Mouse (Mus musculus): ENCODE data around the gene Crkl.

Crkl gene

DNA sequence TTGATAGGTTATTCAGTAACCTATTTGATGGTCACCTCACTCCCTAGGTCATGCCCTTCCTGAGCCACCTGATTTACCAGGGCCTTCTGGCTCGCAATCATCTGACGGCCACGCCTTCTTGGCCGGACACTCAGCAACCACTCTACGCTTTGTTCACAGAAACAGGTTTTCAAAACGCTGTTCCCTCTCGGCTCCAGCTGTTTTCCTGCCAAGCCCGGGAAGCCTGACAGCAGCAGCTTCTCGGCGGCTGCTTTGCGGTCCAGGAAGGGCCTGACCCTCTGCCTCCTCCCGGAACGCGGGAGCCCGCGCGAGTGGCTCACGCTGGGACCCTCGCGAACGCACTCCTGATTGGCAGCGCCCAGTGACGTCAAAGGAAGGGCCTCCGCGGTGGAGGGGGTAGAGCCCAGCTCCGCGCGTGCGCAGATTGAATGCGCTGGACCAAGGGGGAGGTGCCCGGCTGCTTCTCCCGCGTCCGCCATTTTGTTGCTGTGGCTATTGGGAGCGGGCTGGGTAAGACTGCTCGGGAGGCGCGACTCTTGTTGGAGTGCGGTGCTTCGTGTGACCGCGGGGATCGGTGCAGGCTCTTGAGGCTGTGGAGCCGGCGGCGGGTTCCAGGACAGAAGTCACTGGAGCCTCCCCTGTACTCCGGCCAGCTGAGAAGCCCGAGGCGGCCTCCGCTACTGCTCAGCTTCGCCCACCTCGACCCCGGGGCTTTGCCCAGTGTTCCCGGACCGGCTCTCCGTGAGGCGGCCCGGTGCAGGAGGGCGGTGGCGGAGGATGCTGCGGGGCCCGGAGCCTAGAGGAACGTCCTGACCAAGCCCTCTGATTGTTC, at the start of gene Crkl:
Gene Crkl, plus strand, starts transcription at position 447 of the 832 bp plus-strand sequence.
- peak; percentile 98 for DNase-seq

DNA sequence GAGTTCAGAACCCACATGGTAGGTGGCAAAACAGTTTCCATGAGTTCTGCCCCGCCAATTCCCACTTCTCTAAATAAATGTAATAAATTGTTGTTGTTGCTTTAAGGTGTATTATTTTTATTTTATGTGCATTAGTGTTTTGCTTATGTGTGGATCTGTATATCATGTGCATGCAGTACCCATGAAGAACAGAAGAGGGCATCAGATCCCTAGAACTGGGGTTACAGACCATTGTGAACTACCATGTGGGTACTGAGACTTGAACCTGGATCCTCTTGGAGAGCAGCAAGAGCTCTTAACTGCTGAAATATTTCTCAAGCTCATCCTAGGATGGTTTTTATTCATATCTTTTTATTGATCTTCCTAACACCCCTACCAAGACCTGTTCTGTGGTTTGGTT, 48.9 kb upstream of the Crkl start:
- peak; percentile 58 for DNase-seq

DNA sequence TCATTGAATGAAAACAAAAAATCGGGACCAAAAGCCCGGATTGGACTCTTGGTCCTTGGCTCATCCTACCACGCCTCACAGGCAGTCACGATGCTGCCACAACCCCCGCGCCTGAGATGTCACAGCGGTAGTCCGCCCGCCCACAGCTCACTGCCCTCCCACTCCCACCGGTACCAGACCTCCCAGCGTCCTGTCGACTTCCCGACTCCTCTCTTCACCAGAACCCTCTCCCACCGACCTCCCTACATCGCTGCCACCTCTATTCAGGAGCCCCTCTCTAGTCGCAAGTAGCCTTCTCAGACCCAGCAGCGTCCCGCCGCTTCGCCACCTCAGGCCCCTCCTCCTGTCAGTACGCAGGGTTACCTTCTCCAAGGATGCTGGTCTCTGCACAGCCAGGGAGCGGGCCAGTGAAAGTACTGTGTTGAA, 46.5 kb upstream of the Crkl start:
- peak; percentile 74 for DNase-seq

DNA sequence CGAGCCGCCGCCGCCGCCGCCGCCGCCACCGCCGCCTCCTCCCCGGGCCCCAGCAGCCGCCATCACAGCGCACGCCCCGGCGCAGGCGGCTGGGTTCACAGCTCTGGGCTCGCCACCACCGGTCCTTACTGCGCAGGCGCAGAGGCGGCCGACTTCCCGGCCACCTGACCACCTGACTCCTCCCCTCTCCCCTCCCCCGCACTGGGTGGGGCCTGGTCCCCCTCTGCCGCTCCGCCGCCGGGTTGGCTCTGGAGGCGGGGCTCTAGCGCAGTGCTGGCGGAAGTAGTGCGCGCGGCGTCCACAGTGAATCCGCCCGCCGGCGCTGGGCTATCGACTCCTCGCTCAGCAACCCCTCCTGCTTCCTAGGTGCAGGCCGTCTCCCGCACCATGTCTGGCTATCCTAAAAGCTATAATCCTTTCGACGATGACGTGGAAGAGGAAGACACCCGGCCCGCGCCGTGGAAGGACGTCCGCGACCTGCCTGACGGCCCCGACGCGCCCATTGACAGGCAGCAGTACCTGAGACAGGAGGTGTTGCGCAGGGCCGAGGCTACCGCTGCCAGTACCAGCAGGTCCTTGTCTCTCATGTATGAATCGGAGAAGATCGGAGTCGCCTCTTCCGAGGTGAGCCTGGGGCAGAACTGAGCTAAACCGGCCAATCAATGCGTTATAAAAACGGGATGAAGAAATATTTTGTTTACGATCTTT, 45.9 kb upstream of the Crkl start, which contains the start of the genes Snap29 and Pi4ka:
Gene Snap29, plus strand, starts transcription at position 251 of the 708 bp plus-strand sequence.
Gene Pi4ka, minus strand, starts transcription at position 579 of the 708 bp plus-strand sequence.
- DNase-seq = peak; percentile 100

DNA sequence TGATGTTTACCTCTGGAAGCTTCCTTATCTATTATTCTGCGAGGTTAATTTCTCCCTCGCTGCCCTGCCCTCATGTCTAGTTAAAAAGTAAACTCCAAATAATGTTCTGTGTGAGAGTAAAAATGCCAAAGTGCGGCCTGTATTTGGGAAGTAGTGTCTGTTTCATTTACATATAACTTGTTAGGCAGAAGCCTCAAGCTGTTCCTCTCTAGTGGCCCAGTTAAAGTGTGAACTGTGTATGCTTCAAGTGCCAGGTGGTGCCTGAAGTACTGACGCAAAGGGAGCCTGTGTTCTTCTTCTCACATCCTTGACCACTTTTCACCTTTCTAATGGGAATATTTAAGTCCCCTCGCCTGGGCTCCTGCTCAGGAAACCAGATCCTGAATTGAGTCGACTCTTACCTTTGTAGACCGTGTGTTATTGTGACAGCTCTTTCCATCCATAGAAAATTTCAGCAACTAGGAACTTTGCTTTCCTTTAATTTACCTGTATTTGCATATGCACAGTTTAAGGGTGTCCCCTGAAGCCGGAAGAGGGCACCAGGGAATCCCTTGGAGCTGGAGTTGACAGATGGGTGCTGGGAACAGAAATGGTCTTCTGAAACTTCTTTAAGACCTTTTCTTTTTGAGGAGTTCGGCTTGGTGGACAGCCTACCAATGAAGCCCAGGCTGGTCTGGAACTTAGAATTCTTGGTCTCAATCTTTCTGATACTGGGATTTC, 45.1 kb upstream of the Crkl start:
- DNase-seq = peak; percentile 43

DNA sequence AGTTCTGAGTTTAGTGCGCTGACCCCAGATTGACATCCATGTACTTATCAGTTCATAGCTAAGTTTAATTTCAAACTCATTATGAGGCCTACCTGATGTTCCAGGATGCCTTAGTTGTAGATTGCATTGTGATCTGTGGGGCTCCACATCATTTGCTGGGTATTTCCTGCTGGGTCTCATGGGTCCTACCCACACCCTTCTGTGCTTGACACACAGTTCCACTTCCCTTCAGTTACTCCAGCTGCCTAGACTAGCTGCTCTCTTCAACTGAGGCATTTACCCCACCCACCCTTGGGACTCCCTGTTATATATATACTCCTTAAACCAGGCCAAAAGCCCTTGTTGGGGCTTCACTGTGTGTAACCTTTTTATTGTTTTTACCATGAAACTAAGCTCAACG, 42.7 kb upstream of the Crkl start:
- no peak for DNase-seq

DNA sequence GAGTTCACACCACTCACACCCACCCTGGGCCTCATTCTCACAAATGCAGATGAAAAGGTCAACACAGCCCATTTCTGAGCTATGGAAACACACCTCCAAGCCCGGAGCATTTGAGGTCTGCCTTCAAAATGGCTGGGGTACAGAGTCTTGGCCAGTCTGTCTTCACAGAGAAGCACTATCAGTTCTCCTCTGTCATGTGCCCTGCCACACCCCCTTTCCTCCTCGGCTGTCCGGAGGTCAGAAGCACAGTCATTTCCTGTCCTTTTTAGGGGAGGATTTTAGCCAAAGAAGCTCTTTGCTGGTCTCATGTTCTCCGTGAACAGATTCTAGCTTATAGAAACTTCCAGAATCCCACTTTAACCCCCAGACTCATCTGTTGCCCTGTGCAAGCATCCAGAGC, 41.6 kb upstream of the Crkl start:
- DNase-seq = peak; percentile 40

DNA sequence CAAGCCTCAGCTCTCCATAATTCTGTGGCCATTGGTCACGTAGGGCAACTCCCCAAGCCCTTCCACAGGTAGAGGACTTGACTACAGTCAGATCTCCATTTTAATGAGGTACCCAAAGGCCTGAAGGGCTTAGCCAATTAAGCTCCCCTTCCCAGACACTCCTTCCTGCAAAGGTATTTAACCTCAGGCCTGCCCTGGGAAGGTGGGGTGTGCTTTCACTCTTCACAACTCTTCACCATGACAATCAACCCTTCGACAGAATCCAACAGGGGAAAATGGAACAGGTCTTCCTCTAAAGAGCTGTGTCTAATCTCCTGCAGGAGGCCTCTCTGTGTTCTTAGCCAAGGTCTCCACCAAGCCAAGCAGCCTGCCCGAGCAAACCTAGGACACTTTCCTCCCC, 28.8 kb upstream of the Crkl start:
- DNase-seq = no peak

DNA sequence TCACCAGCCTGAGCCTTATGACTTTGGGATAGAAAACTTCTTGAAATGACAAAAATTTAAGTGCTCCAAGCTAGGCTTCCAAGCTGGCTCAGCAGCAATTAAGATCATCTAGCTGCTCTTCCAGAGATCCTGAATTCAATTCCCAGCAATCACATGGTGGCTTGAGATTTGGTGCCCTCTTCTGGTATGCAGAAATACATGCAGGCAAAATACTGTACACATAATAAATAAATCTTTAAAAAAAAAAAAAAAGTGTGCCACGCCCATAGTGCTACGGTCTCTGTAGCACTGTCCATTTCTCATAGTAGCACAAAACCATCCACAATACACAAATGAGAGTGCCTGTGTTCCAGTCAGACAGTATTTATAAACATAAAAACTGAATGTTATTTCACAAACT, 19.2 kb upstream of the Crkl start:
- peak; percentile 25 for DNase-seq

DNA sequence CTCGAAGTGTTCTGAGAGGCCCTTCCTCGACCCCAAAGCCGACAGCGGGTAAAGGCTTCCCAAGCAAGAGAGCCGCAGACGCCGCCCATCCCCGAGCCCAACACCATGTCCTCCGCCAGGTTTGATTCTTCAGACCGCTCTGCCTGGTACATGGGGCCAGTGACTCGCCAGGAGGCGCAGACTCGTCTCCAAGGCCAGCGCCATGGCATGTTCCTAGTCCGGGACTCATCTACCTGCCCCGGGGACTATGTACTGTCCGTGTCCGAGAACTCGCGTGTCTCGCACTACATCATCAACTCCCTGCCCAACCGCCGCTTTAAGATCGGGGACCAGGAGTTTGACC, 557 bp downstream of the Crkl start:
- DNase-seq = peak; percentile 63

DNA sequence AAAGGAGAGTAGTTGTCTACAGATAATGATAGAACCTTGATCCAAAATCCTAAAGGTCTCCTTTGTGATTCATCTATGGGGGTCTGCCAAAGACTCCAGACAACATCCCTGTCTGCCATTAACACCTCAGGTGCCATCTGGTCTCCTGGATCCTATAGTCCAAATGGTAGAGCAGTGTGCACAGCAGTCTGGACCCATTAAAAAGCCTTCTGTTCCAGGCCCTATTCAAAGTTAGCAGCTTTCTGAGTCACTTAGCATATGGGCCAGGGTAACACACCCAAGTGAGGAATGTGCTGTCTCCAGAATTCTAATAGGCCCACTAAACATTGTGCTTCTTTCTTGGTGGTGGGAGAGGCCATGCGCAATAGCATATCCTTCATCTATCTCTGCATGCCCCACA, 5.1 kb downstream of the Crkl start:
- no peak for DNase-seq

DNA sequence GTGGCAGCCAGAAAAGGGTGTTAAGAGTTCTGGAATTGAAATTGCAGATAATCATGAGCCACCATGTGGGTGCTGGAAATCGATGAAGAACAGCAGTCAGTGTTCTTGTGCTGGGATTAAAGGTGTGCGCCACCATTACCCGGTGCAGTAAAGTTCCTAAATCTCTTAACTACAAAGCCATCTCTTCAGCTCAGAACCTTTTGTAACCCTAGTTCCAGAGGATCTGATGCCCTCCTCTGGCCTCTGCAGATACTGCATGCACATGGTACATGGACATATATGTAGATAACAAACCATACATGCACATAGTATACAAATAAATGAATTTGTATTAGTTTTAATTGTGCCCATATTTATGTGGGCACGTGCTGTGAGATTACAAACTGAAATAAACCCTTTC, 8.5 kb downstream of the Crkl start:
- DNase-seq = peak; percentile 19

DNA sequence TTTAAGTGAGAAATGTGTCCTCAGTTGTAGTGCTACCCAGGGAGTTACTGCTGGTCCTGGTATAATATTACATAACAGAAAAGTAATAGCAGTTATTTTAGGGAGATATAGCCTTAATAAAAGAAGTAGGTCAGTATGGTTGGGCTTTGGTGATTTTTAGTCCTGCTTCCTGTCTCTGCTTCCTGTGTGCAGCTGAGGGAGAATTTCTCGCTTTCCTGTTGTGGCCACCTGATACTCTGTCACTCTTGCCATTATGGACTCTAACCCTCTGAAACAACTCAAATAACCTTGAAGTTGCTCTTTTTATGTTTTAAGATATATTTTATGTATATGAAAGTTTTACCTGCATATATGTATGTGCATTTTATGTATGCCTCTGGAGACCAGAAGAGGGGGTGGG, 9.8 kb downstream of the Crkl start:
- no peak for DNase-seq

DNA sequence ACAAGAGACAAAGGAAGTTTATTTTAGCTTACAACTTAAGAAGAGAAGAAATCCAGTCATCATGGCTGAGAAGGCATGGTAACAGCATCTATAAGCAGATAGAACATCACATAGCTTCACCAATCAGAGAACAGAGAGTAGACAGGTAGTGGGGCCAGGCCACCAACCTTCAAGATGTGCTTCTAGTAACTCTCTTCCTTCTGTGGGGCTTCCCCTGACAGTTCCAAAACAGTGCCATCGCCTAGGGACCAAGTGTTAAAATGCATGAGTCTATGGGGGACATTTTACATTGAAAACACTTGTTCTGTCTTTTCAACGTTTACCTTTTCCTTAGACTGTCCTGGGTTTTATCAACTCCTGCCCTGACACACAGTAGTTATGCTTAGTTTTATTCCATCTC, 11.4 kb downstream of the Crkl start:
- DNase-seq = no peak

DNA sequence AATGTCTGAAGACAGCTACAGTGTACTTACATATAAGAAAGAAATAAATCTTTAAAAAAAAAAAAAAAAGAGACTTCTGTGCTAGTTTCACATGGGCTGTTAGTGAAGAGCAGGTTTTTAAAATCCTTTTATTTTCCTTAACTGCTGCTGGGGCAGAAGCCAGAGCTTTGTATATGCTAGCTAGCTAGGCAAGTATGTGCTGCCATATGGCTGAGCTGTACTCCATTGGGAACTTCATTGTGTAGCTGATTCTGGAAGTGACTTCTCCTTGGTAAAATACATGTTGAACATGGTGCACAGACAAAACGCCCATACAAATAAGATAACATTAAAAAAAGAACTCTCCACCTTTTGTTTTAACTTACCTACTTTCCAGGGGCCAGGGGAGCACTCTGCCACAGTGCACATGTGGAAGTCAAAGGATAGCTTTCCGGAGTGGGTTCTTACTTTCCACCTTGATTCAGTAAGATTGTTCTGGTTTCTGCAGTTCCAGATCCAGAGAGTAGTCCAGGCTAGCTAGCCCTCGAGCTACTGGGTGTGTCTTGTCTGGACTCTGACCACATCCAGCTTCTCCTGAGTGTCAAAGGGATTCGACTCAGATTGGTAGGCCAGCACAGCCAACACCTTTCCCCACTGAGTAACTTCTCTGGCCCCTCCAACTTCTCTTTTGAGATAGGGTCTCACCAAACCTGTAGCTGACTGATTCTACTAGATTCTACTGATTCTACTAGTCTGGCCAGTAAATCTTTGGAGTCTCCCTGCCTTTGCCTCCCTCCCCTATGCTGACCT, 15.3 kb downstream of the Crkl start:
- no peak for DNase-seq

DNA sequence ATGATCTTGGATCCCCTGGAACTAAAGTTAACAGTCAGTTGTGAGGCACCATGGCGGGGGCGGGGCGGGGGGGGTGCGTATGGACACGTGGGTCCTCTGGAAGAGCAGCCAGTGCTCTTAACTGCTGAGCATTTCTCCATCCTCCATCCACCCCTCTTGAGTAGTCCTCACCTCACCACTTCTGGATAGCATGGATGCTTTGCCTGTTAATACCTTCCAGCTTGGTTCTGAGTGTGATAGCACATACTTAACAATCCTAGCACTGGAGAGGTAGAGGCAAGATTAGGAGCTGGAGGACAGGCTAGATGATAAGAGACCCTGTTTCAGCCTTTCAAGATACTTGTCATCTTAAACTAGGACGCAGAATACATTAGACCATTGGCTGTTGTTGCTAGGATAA, 20.7 kb downstream of the Crkl start:
- no peak for DNase-seq

DNA sequence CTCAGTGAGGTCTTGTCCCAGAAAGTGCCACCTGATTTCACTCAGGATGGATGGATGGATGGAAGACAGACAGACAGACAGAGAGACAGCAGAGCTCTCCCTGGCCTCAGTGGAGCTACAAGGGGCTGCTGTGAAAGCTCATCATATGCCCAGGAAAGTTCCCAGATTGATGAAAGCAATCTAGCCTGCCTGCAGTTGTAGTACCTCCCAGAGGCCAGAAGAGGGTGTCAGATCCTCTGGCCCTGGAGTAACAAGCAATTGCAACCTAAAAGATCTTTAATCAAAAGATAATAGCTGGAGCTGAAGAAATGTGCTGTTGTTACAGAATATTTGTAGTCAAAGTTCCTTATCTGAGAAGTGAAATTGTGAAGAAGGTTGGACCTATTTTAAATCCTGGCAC, 22.3 kb downstream of the Crkl start:
- DNase-seq = peak; percentile 41

DNA sequence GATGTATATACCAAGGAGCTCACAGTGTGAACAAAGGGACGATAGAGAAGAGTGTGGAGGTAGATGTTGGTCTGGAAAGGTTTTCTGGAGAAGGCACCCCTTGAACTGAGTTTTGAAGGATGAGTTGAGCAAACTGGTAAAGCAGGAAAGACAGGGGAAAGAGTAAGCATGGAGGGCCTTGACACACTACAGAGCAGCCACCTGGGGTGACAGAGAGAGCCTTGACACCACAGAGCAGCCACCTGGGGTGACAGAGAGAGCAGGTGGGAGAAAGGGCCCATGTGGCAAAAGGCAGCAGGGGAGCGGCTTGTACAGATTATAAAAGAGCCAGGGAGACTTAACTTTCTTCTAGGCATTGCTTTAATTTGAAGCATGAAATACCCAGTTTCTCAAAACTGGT, 23.0 kb downstream of the Crkl start:
- DNase-seq = no peak

DNA sequence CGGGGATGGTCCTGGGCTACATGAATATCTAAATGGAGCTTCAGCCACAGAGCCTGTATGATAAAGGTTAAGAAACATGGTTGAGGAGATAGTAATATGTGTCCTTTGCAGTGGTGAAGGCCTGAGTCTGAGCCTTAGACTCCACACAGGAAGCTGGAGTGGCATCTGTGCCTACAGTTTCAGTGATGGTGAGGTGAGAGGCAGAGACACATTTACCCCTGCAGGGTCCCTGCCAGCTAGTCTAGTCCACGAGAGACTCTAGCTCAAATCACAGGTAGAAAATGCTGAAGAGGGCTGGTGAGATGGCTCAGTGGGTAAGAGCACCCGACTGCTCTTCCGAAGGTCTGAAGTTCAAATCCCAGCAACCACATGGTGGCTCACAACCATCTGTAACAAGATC, 23.5 kb downstream of the Crkl start:
- DNase-seq = no peak

DNA sequence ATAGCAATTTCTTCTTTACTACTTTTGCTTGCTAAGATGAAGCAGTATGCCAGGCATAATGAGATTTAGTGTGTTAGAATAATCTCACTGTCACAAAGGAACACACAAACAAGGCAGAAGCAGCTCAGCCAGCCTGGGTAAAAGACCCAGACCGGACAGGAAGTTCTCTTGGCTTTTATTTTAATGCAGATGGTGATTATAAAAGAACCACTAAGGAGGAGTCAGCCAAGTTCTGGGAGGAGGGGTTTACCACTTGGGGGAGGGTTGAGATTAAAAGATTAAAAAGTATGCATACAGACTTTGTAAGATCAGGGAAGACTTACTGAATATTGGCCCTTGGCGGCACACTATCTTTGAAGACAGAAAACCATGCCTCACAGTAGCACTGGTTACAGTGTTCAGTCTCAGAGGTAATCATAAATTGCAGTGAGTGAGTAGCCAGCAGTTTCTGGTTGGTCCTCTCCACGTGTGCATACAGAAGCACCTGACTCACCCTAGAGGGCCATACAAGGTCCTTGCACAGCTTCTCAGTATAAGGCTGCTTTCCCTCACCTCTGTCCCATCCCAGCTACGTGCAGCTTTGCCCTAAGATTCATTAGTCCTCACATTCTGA, 26.6 kb downstream of the Crkl start:
- DNase-seq = no peak

DNA sequence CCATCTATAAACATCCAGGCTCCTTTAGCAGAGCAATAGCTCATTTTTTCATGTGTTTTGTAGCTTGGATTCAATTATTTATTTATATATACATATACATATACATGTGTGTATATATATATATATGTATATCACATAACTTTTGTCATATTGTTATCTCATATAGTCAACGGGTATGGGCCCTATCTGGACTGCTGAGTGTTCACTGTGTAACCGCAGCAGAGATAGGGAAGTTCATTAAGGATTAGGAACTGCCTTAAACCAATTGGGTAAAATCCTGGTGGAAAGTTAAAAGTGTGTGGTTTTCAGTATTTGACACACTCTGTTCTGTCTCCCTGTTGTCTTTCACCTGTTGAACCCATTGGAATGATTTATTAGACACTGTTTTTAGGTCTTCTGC, 29.7 kb downstream of the Crkl start:
- DNase-seq = no peak

DNA sequence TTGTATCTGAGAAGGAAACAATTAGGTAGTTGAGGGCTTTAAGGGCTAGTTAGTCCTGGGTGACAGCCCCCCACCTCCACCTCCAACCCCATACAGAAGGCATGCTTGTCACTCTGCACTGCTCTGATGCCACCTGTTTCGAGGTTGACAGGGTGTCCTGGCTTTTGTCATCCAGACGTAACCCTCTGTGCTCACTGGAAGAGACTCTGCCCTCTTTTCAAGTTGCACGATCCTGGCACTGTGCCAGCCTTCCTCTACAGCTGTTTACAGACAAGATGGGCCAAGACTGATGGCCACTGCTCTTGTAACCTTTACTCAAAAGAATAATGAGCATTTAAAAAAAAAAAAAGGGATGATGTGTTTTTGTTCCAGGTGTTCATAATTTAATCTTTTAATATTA, 34.7 kb downstream of the Crkl start:
- peak; percentile 57 for DNase-seq

All from kidney, postnatal 14 days (tissue).